In genomic region chr1:185608440-185608839, GRCm38 (mm10) we compare ENCODE assay signal across 27 mouse cellular contexts.
DNase-seq lines count a peak whose midpoint lies in the region; ATAC-seq and TF ChIP-seq lines count a peak whose summit lies in the region.
"Had no signal": no experiment of that assay in that cellular context is flagged by ENCODE, and none has a peak within 500 bp of the region (broad histone marks: within the 10 kb centered on the region; RNA-seq: fewer than 3 reads in every experiment).

No protein-coding gene starts in this region.

- H3K36me3 ChIP-seq in liver, adult 2 months (ENCODE audit: control insufficient read depth, insufficient read depth, low read length), result no peaks in the 10 kb centered on the region
- no peaks in the 10 kb centered on the region for H3K36me3 ChIP-seq in liver, embryonic 12.5 days
- H3K36me3 ChIP-seq: embryonic facial prominence, embryonic 13.5 days; embryonic facial prominence, embryonic 15.5 days; forebrain, embryonic 10.5 days; forebrain, embryonic 12.5 days; G1E had no signal

- H3K79me2 ChIP-seq in liver, adult 2 months (ENCODE audit: control insufficient read depth, insufficient read depth, low read length), result no peaks in the 10 kb centered on the region

- peak; percentile 39 for DNase-seq in heart, adult 11 months
- DNase-seq in heart, postnatal 36 days, result no peak
- DNase-seq in kidney, adult 8-10 months, result peak; percentile 7 to 24
- no peak for DNase-seq in kidney, postnatal 25 days
- DNase-seq in liver, adult 2 months (ENCODE audit: extremely low read depth, low read depth, low spot score), result peak; percentile 76
- DNase-seq: adrenal gland, adult 2 months; adrenal gland, postnatal 10 days; adrenal gland, postnatal 25 days; B cell, adult 2 months; cerebellum, adult 11 months; cerebellum, adult 18-20 months; cerebellum, adult 8-10 months; cerebellum, adult 9-11 months; cerebellum, postnatal 14 days; cerebellum, postnatal 36 days; embryo, embryonic 11 days had no signal

- no peak for TF ChIP-seq CTCF in liver, adult 2 months (IDR thresholded peaks at IDR 0.05; ENCODE audit: low read depth, low read length)

- H3K9me3 ChIP-seq in liver, embryonic 12.5 days (replicated peaks), result no peaks in the 10 kb centered on the region
- H3K9me3 ChIP-seq: embryonic facial prominence, embryonic 13.5 days; embryonic facial prominence, embryonic 15.5 days; forebrain, embryonic 10.5 days; forebrain, embryonic 12.5 days; G1E had no signal

- no peak for TF ChIP-seq POLR2A in liver, adult 2 months (IDR thresholded peaks at IDR 0.05; ENCODE audit: extremely low read depth, insufficient read depth, low read length)

- no peak overlapping the region for H3K4me2 ChIP-seq in liver, embryonic 12.5 days
- H3K4me2 ChIP-seq: embryonic facial prominence, embryonic 13.5 days; embryonic facial prominence, embryonic 15.5 days; forebrain, embryonic 12.5 days had no signal

- H3K27me3 ChIP-seq in liver, adult 2 months (ENCODE audit: control insufficient read depth, insufficient read depth, low read length), result no peaks in the 10 kb centered on the region
- H3K27me3 ChIP-seq in liver, embryonic 12.5 days (replicated peaks), result no peaks in the 10 kb centered on the region
- H3K27me3 ChIP-seq: CH12.LX; embryonic facial prominence, embryonic 13.5 days; embryonic facial prominence, embryonic 15.5 days; forebrain, embryonic 12.5 days had no signal

- intact Hi-C loops in heart, postnatal 36 days (cut with DNase I), result no loop called here

- WGBS in liver, adult 2 months, result 42% methylated on average over 3 of the region's 3 CpGs
- 70% methylated on average over 3 of the region's 3 CpGs for WGBS in liver, embryonic 12.5 days (ENCODE audit: insufficient replicate concordance)

- H3K4me3 ChIP-seq in liver, adult 2 months (ENCODE audit: insufficient read depth, low read depth, low read length), result no peak overlapping the region
- no peak overlapping the region for H3K4me3 ChIP-seq in liver, embryonic 12.5 days
- H3K4me3 ChIP-seq: embryonic facial prominence, embryonic 13.5 days; embryonic facial prominence, embryonic 15.5 days; erythroblast, embryonic 14.5 days; forebrain, embryonic 10.5 days; forebrain, embryonic 12.5 days had no signal

- peaks cover 3% of the 10 kb centered on the region; the same call in 1 of the 2 replicates for H3K4me1 ChIP-seq in liver, adult 2 months (ENCODE audit: control insufficient read depth, insufficient read depth, low read length)
- H3K4me1 ChIP-seq in liver, embryonic 12.5 days, result no peaks in the 10 kb centered on the region
- H3K4me1 ChIP-seq: embryonic facial prominence, embryonic 13.5 days; embryonic facial prominence, embryonic 15.5 days; forebrain, embryonic 10.5 days; forebrain, embryonic 12.5 days had no signal

- H3K27ac ChIP-seq in liver, adult 2 months (replicated peaks; ENCODE audit: insufficient read depth, low read depth, low read length), result no peak overlapping the region
- no peak overlapping the region for H3K27ac ChIP-seq in liver, embryonic 12.5 days
- H3K27ac ChIP-seq: embryonic facial prominence, embryonic 13.5 days; embryonic facial prominence, embryonic 15.5 days; forebrain, embryonic 10.5 days; forebrain, embryonic 12.5 days had no signal

- no peak for ATAC-seq in liver, embryonic 12.5 days
- ATAC-seq: CD4-positive, CD25-positive, alpha-beta regulatory T cell, adult 4 months; forebrain, embryonic 14.5 days; forebrain, embryonic 16.5 days had no signal

- H3K9ac ChIP-seq in liver, adult 2 months (ENCODE audit: low read depth, low read length), result no peak overlapping the region
- no peak overlapping the region for H3K9ac ChIP-seq in liver, embryonic 12.5 days
- H3K9ac ChIP-seq: embryonic facial prominence, embryonic 13.5 days; embryonic facial prominence, embryonic 15.5 days; forebrain, embryonic 12.5 days had no signal

Comparison
In these comparisons a context has a peak if more than half of its experiments do, and no peak if none do; other contexts are left out.
1. DNase-seq: peak in heart, adult 11 months (single experiment), kidney, adult 8-10 months (2 of 2) and liver, adult 2 months (single experiment); none in heart, postnatal 36 days (0 of 2) and kidney, postnatal 25 days (0 of 2).